Mouse (Mus musculus) hindbrain, embryonic 16.5 days (tissue): ENCODE data around the gene Gramd1b. TPM values are rescaled to one million over a fixed set of nuclear protein-coding genes. Genes with fewer than 3 reads are reported as not detected.

Experiments used
- ATAC-seq: fragments of 200-750 bp; cut with Nextera tagmentation; 2 replicates; pipeline ENCODE4 v1.8.0; 2017; ENCODE audit warnings: moderate TSS enrichment, moderate library complexity
- H3K27ac ChIP-seq: fragments of 300-500 bp; sonication (generic); 2 replicates; pipeline ENCODE4 v1.5.1; 2014; ENCODE audit warnings: low read depth, mild to moderate bottlenecking, control low read depth, low read length, moderate library complexity
- H3K27me3 ChIP-seq: fragments of 300-500 bp; sonication (generic); replicated peaks from 2 replicates; pipeline ENCODE4 v1.6.1; 2014; ENCODE audit warnings: low read length; ENCODE audit not compliant: control insufficient read depth, insufficient read depth
- H3K36me3 ChIP-seq: fragments of 300-500 bp; sonication (generic); 2 replicates; pipeline ENCODE4 v1.6.1; 2014; ENCODE audit warnings: mild to moderate bottlenecking, low read length, moderate library complexity, mixed read lengths; ENCODE audit not compliant: control insufficient read depth, insufficient read depth
- H3K4me1 ChIP-seq: fragments of 300-500 bp; sonication (generic); 2 replicates; pipeline ENCODE4 v1.6.1; 2014; ENCODE audit warnings: low read depth, low read length; ENCODE audit not compliant: control insufficient read depth, insufficient read depth
- H3K4me2 ChIP-seq: fragments of 300-500 bp; sonication (generic); 2 replicates; pipeline ENCODE4 v1.6.1; 2014; ENCODE audit warnings: mild to moderate bottlenecking, low read length, control low read depth, moderate library complexity
- H3K4me3 ChIP-seq: fragments of 300-500 bp; sonication (generic); 2 replicates; pipeline ENCODE4 v1.5.1; 2014; ENCODE audit warnings: mild to moderate bottlenecking, low read length, control low read depth, moderate library complexity
- H3K9ac ChIP-seq: fragments of 300-500 bp; sonication (generic); 2 replicates; pipeline ENCODE4 v1.6.1; 2014; ENCODE audit warnings: low read depth, mild to moderate bottlenecking, control low read depth, low read length, moderate library complexity
- H3K9me3 ChIP-seq: fragments of 300-500 bp; sonication (generic); 2 replicates; pipeline ENCODE4 v1.6.1; 2014; ENCODE audit warnings: mild to moderate bottlenecking, low read length, moderate library complexity; ENCODE audit not compliant: control insufficient read depth
- WGBS: fragments of 180-500 bp; shearing (Covaris S2); extraction: QIAGEN DNeasy Blood & Tissue Kit; methylation state at CpG from one replicate; pipeline ENCODE4 v1.1.7; 2014; 5-methylcytosine and 5-hydroxymethylcytosine counted together
- polyA plus RNA-seq: library from polyadenylated mRNA; unstranded; fragments of >200 nt; fragmentation: Nextera tagmentation; extraction: Ambion mirVana; gene quantifications from 2 replicates; pipeline ENCODE4 v1.2.1, GENCODE M21; 2015

Gramd1b gene
- polyA plus RNA-seq, 1 experiment from 2014 or later: 18.5 TPM

- Histone ChIP-seq H3K9me3 (no peaks in the 10 kb centered on the region), H3K4me3 (no peak overlapping the region), H3K36me3 (peaks cover 19% of the 10 kb centered on the region), H3K9ac (no peak overlapping the region), H3K4me1 (peaks cover 3% of the 10 kb centered on the region), H3K4me2 (no peak overlapping the region), H3K27ac (no peak overlapping the region), H3K27me3 (no peaks in the 10 kb centered on the region)
- WGBS: 53% methylated on average over 18 of the region's 19 CpGs
- peak; percentile 75 for ATAC-seq
Measured at GRCm38 (mm10) chr9:40330609-40331382, 200.4 kb downstream of the Gramd1b start.

GRCm38 (mm10) chr9:40326260-40326915 is 204.8 kb downstream of the Gramd1b start:
- H3K27me3 ChIP-seq: no peaks in the 10 kb centered on the region
- no peak overlapping the region for H3K9ac ChIP-seq
- H3K36me3 ChIP-seq: peaks cover 31% of the 10 kb centered on the region
- no peaks in the 10 kb centered on the region for H3K9me3 ChIP-seq
- H3K27ac ChIP-seq: no peak overlapping the region
- no peaks in the 10 kb centered on the region for H3K4me1 ChIP-seq
- no peak overlapping the region for H3K4me3 ChIP-seq
- H3K4me2 ChIP-seq: no peak overlapping the region
- no peak for ATAC-seq
- 63% methylated on average over 7 of the region's 7 CpGs for WGBS

- Histone ChIP-seq H3K36me3 (peaks cover 33% of the 10 kb centered on the region), H3K4me1 (no peaks in the 10 kb centered on the region)
- WGBS: 94% methylated on average over 6 of the region's 6 CpGs
Measured at GRCm38 (mm10) chr9:40324826-40325225, 206.4 kb downstream of the Gramd1b start.

GRCm38 (mm10) chr9:40324232-40324792 is 206.9 kb downstream of the Gramd1b start:
- no peak overlapping the region for H3K9ac ChIP-seq
- no peak overlapping the region for H3K4me3 ChIP-seq
- no peak overlapping the region for H3K4me2 ChIP-seq
- no peak overlapping the region for H3K27ac ChIP-seq
- H3K4me1 ChIP-seq: no peaks in the 10 kb centered on the region
- WGBS: 93% methylated on average over 4 of the region's 4 CpGs
- ATAC-seq: no peak
- no peaks in the 10 kb centered on the region for H3K9me3 ChIP-seq
- H3K36me3 ChIP-seq: peaks cover 29% of the 10 kb centered on the region
- no peaks in the 10 kb centered on the region for H3K27me3 ChIP-seq

More at GRCm38 (mm10) chr9:40324826-40325225, 206.4 kb downstream of the Gramd1b start:
- Histone ChIP-seq H3K4me3 (no peak overlapping the region), H3K9me3 (no peaks in the 10 kb centered on the region), H3K9ac (no peak overlapping the region), H3K27ac (no peak overlapping the region), H3K27me3 (no peaks in the 10 kb centered on the region), H3K4me2 (no peak overlapping the region)
- ATAC-seq: no peak

- no peaks in the 10 kb centered on the region for H3K4me1 ChIP-seq
- ATAC-seq: no peak
- H3K4me3 ChIP-seq: no peak overlapping the region
- H3K9ac ChIP-seq: no peak overlapping the region
- peaks cover 30% of the 10 kb centered on the region for H3K36me3 ChIP-seq
- no peaks in the 10 kb centered on the region for H3K9me3 ChIP-seq
- no peak overlapping the region for H3K27ac ChIP-seq
- H3K27me3 ChIP-seq: no peaks in the 10 kb centered on the region
- WGBS: 80% methylated on average over 6 of the region's 6 CpGs
- no peak overlapping the region for H3K4me2 ChIP-seq
Measured at GRCm38 (mm10) chr9:40323773-40324172, 207.4 kb downstream of the Gramd1b start.

- H3K4me2 ChIP-seq: no peak overlapping the region
- no peak for ATAC-seq
- no peaks in the 10 kb centered on the region for H3K27me3 ChIP-seq
- no peaks in the 10 kb centered on the region for H3K9me3 ChIP-seq
- H3K36me3 ChIP-seq: peaks cover 30% of the 10 kb centered on the region
- no peak overlapping the region for H3K9ac ChIP-seq
- no peak overlapping the region for H3K27ac ChIP-seq
- H3K4me3 ChIP-seq: no peak overlapping the region
- WGBS: 78% methylated on average over 5 of the region's 5 CpGs
- H3K4me1 ChIP-seq: no peaks in the 10 kb centered on the region
Measured at GRCm38 (mm10) chr9:40323171-40323570, 208.0 kb downstream of the Gramd1b start.

GRCm38 (mm10) chr9:40322372-40322771 is 208.8 kb downstream of the Gramd1b start:
- Histone ChIP-seq H3K9ac (no peak overlapping the region), H3K4me2 (no peak overlapping the region), H3K4me3 (no peak overlapping the region), H3K36me3 (peaks cover 28% of the 10 kb centered on the region), H3K9me3 (no peaks in the 10 kb centered on the region), H3K27me3 (no peaks in the 10 kb centered on the region), H3K4me1 (no peaks in the 10 kb centered on the region), H3K27ac (no peak overlapping the region)
- 88% methylated on average over 3 of the region's 3 CpGs for WGBS
- ATAC-seq: no peak

- Histone ChIP-seq H3K27ac (no peak overlapping the region), H3K27me3 (no peaks in the 10 kb centered on the region), H3K4me3 (no peak overlapping the region), H3K4me2 (no peak overlapping the region), H3K9me3 (no peaks in the 10 kb centered on the region), H3K9ac (no peak overlapping the region), H3K4me1 (no peaks in the 10 kb centered on the region), H3K36me3 (peaks cover 29% of the 10 kb centered on the region)
- no peak for ATAC-seq
- WGBS: 80% methylated on average over 3 of the region's 3 CpGs
Measured at GRCm38 (mm10) chr9:40321668-40322003, 209.5 kb downstream of the Gramd1b start.

GRCm38 (mm10) chr9:40320879-40321667 is 210.1 kb downstream of the Gramd1b start:
- no peaks in the 10 kb centered on the region for H3K9me3 ChIP-seq
- WGBS: 50% methylated on average over 12 of the region's 12 CpGs
- H3K4me2 ChIP-seq: no peak overlapping the region
- ATAC-seq: peak; percentile 71
- 0 out of 2 replicates have a peak overlapping the region, but pooled peaks have one; percentile 48 for H3K27ac ChIP-seq
- H3K27me3 ChIP-seq: no peaks in the 10 kb centered on the region
- no peak overlapping the region for H3K4me3 ChIP-seq
- no peaks in the 10 kb centered on the region for H3K4me1 ChIP-seq
- no peak overlapping the region for H3K9ac ChIP-seq
- peaks cover 29% of the 10 kb centered on the region for H3K36me3 ChIP-seq
